In the genomic region with DNA sequence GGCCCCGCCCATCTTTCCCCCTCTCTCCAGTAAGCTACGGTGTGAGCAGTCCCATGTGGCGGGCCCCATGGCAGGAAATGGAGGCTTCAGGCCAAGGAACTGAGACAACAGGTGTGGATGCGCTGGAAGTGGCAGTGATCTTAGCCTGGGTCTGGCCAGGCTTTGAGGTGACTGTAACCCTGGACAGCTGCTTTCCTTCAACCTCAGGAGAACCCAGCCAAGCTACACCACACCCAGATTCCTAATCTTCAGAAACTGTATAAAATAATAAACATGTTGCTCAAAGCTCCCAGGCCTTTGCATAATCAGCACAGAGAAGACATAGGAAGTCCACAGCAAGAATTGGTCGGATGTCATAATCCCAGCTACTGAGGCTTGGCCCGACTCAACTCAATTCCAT, we compare ENCODE assay signal across 22 mouse cellular contexts. TPM values are rescaled to one million over a fixed set of nuclear protein-coding genes. Genes with fewer than 3 reads are reported as not detected.
DNase-seq lines count a peak whose midpoint lies in the region; ATAC-seq and TF ChIP-seq lines count a peak whose summit lies in the region.
"Had no signal": no experiment of that assay in that cellular context is flagged by ENCODE, and none has a peak within 500 bp of the region (broad histone marks: within the 10 kb centered on the region; RNA-seq: fewer than 3 reads in every experiment).

No protein-coding gene starts in this region.

- peak; percentile 12 for DNase-seq in ZHBTc4 (ENCODE audit: low read depth, low spot score)
- DNase-seq in lung, adult 2 months: peak; percentile 7
- DNase-seq in lung, postnatal 36 days: peak; percentile 45
- no peak for DNase-seq in urinary bladder, postnatal 10 days (ENCODE audit: low spot score)
- no peak for DNase-seq in kidney, postnatal 36 days
- DNase-seq: cerebellum, adult 11 months; cerebellum, postnatal 25 days; heart, postnatal 10 days; liver, embryonic 13.5 days had no signal

- no peak overlapping the region for H3K9ac ChIP-seq in intestine, embryonic 16.5 days (ENCODE audit: low read depth, low read length)
- no peak overlapping the region for H3K9ac ChIP-seq in intestine, embryonic 15.5 days
- H3K9ac ChIP-seq: hindbrain, embryonic 12.5 days; liver, embryonic 13.5 days; neural tube, embryonic 12.5 days had no signal

- H3K36me3 ChIP-seq in intestine, embryonic 16.5 days (ENCODE audit: control insufficient read depth, insufficient read depth, low read length): no peaks in the 10 kb centered on the region
- no peaks in the 10 kb centered on the region for H3K36me3 ChIP-seq in intestine, embryonic 15.5 days
- H3K36me3 ChIP-seq: hindbrain, embryonic 12.5 days; liver, embryonic 13.5 days; neural tube, embryonic 12.5 days had no signal

- TF ChIP-seq CTCF in lung, adult 2 months (IDR thresholded peaks at IDR 0.05; ENCODE audit: insufficient read depth, low read length): no peak

- H3K4me1 ChIP-seq in intestine, embryonic 16.5 days (ENCODE audit: control insufficient read depth, insufficient read depth, low read length): peaks cover 26% of the 10 kb centered on the region
- H3K4me1 ChIP-seq in intestine, embryonic 15.5 days (replicated peaks): peaks cover 9% of the 10 kb centered on the region
- no peaks in the 10 kb centered on the region for H3K4me1 ChIP-seq in lung, adult 2 months (ENCODE audit: control insufficient read depth, insufficient read depth, low read length)
- H3K4me1 ChIP-seq: neural tube, embryonic 12.5 days had no signal

- TF ChIP-seq POLR2A in lung, adult 2 months (IDR thresholded peaks at IDR 0.05; ENCODE audit: borderline replicate concordance, extremely low read depth, low read depth, low read length): no peak

- H3K9me3 ChIP-seq in intestine, embryonic 16.5 days (ENCODE audit: control insufficient read depth, low read length): no peaks in the 10 kb centered on the region
- no peaks in the 10 kb centered on the region for H3K9me3 ChIP-seq in intestine, embryonic 15.5 days
- H3K9me3 ChIP-seq: hindbrain, embryonic 12.5 days; liver, embryonic 13.5 days; neural tube, embryonic 12.5 days had no signal

- WGBS in intestine, embryonic 16.5 days: 67% methylated on average over 6 of the region's 6 CpGs
- WGBS in intestine, embryonic 15.5 days: 67% methylated on average over 6 of the region's 6 CpGs
- WGBS in lung, adult 2 months: 58% methylated on average over 6 of the region's 6 CpGs

- peak; percentile 40 for ATAC-seq in intestine, embryonic 16.5 days
- ATAC-seq in intestine, embryonic 15.5 days: no peak
- ATAC-seq in cerebellum, adult (ENCODE audit: insufficient number of reproducible peaks, low FRiP score, low TSS enrichment): no peak
- ATAC-seq: forebrain, embryonic 16.5 days; inflammation-experienced regulatory T-cells, adult 6 months; Patski had no signal

- H3K4me2 ChIP-seq in intestine, embryonic 16.5 days (ENCODE audit: low read depth, low read length): no peak overlapping the region
- no peak overlapping the region for H3K4me2 ChIP-seq in intestine, embryonic 15.5 days (replicated peaks)
- H3K4me2 ChIP-seq: hindbrain, embryonic 12.5 days; liver, embryonic 13.5 days; neural tube, embryonic 12.5 days had no signal

- H3K4me3 ChIP-seq in intestine, embryonic 16.5 days (ENCODE audit: low read length): no peak overlapping the region
- H3K4me3 ChIP-seq in intestine, embryonic 15.5 days (replicated peaks): no peak overlapping the region
- H3K4me3 ChIP-seq in lung, adult 2 months (replicated peaks; ENCODE audit: extremely low read depth, low read depth, low read length): no peak overlapping the region
- H3K4me3 ChIP-seq: erythroblast, embryonic 14.5 days; hindbrain, embryonic 12.5 days; layer of hippocampus, adult 2 months; left cerebral cortex, adult 2 months; liver, embryonic 13.5 days; megakaryocyte, embryonic 14.5 days; neural tube, embryonic 12.5 days had no signal

- H3K27me3 ChIP-seq in intestine, embryonic 16.5 days (replicated peaks; ENCODE audit: control insufficient read depth, insufficient read depth, low read length): no peaks in the 10 kb centered on the region
- no peaks in the 10 kb centered on the region for H3K27me3 ChIP-seq in intestine, embryonic 15.5 days (replicated peaks)
- H3K27me3 ChIP-seq: hindbrain, embryonic 12.5 days; liver, embryonic 13.5 days; megakaryocyte, embryonic 14.5 days; neural tube, embryonic 12.5 days; Patski had no signal

- no peak overlapping the region for H3K27ac ChIP-seq in intestine, embryonic 16.5 days (ENCODE audit: low read length)
- H3K27ac ChIP-seq in intestine, embryonic 15.5 days: no peak overlapping the region
- H3K27ac ChIP-seq: hindbrain, embryonic 12.5 days; kidney, postnatal 0 days; layer of hippocampus, adult 2 months; left cerebral cortex, adult 2 months; liver, embryonic 13.5 days; neural tube, embryonic 12.5 days had no signal

RNA-seq across cellular contexts. Expression of a gene that starts 56.8 kb away (rescaled TPM):
- 69.4 and 73.6 TPM in 2 replicates for polyA plus RNA-seq in intestine, embryonic 16.5 days (2015; fragmentation: Nextera tagmentation; extraction: Ambion mirVana)
- polyA plus RNA-seq in intestine, embryonic 15.5 days (2015; fragmentation: Nextera tagmentation; extraction: Ambion mirVana): 54.2 and 57.9 TPM in 2 replicates
- polyA plus RNA-seq in lung, adult 2 months (2012; rRNA removed): 1.9 and 9.2 TPM in 2 replicates
- polyA plus RNA-seq: erythroblast, embryonic 14.5 days had no signal

Comparison
In these comparisons a context has a peak if more than half of its experiments do, and no peak if none do; other contexts are left out.
1. DNase-seq: peak in ZHBTc4 (single experiment), lung, adult 2 months (single experiment) and lung, postnatal 36 days (single experiment); none in urinary bladder, postnatal 10 days (single experiment) and kidney, postnatal 36 days (0 of 2).